Mouse (Mus musculus): ENCODE results near the gene Mrpl17. TPM values are rescaled to one million over a fixed set of nuclear protein-coding genes. Genes with fewer than 3 reads are reported as not detected.
"Not testable (repeated sequence)": the region's sequence is repeated elsewhere in the genome, so short reads cannot be mapped to it uniquely, and the experiment has no call there.

Mrpl17 gene
- total RNA-seq (2022), result 100 to 1,000 TPM; 123 to 132 (median 127) TPM

DNA sequence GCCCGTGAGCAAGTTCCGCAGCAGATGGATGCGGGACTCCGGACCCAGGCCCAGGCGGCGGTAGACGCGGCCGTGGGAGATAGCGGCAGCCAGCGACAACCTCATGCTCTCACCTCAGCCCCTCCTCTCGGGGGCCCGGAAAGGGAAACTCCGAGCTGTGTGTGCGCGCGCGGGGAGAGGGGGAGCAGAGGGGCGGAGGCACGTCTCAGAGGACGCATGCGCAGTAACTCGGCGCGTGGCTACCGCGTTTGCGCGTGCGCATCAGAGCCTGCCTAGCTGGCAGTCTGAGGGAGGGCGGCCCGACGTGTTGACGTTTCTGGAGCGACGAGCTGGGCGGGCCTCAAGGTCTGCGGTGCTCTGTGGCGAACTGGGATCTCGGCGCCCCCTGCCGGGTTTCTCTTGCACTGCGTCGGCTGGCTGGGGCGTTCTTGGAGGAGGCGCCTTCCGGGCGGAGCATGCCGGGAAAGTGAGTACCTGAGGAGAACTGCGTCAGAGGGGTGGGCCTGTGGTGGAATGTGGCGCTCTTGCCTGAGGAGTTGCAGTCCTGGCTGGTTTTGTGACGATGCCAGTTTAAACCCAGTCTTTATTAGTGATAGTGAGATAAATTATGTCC is at the start of gene Mrpl17:
Mrpl17 (minus strand) TSS at position 223 of the 613 bp plus-strand sequence.
- peak; percentile 100 for DNase-seq (ENCODE audit: low spot score)

DNA sequence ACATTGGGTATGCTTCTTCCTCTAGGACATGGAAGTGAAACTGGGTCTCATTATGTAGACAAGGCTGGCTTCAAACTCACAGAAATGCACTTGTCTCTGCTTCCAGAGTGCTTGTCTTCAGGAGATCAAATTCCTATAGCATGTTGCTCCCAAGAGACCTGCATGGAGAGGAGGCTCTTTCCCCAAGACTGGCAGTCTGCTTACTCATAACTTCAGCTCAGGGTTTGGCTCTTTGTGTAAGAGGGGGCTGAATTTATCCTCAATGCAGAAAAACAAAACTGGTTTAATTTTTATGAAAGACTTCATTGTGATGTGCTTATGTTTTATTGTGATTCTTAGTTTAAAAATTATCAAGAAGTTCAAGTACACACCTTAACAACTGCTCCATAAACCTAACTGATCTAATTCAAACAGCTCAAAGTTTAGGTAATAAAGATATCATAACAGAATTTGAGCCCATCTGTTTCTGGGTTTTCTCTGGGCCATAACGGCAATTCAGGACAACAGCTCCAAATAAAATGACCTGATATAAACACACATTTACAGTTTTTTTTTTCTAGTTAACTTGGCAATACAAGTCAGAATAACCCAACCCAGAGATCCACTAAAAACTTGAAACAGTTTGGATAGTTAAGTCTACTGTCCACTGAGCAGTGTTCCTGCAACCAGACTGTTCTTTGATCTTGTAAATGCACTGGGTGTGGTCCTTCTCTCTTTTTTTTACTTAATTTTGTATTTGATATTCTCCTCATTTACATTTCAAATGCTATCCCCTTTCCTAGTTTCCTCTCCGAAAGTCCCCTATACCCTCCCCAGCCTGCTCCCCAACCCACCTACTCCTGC is 45.0 kb upstream of the Mrpl17 start:
- not testable (repeated sequence) for DNase-seq (ENCODE audit: low spot score)

- DNase-seq (ENCODE audit: low spot score), result no peak
Observed at GRCm38 (mm10) chr7:105824281-105824680, 13.4 kb upstream of the Mrpl17 start.

DNA sequence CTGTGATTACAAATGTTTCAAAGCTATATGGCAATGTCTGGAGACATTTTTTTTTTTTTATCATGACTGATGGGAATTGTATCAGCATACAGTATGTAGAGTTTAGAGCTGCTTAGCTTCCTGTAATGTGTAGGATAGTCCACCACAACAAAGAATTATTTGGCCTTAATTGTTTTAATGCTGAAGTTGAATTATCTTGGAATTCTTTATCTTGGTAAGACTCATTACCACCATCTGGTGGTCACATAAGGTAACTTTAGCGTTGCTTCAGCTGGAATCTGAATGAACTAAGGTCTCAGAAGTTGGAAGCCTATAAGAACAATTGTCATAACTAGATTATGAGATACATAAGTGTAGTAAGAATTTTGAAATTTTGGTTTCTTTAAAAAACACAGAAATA is 7.6 kb upstream of the Mrpl17 start:
- DNase-seq (ENCODE audit: low spot score), result no peak

- DNase-seq (ENCODE audit: low spot score), result no peak
Observed at GRCm38 (mm10) chr7:105816736-105817135, 5.8 kb upstream of the Mrpl17 start.

- DNase-seq (ENCODE audit: low spot score), result no peak
Observed at GRCm38 (mm10) chr7:105813326-105813725, 2.4 kb upstream of the Mrpl17 start.

DNA sequence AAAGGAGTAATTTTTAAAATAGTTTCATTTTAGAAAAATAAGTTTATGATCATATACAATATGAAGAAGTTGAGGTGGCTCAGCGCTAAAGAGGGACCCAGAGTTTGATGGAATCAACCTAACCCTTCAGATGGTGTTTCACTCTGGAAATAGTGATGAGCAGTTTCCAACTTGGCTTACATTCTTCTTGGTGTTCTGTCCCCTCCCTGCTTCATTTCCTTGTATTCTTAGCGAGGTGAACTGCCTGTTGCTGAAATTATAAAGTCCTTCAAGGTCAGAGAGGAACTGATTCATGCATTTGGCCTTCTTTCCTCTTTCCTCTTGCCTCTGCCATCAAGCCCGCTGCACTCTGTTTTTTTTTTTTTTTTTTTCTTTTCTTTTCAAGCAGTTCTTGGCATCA is 1.7 kb upstream of the Mrpl17 start:
- DNase-seq (ENCODE audit: low spot score), result peak; percentile 73

- no peak for DNase-seq (ENCODE audit: low spot score)
Observed at GRCm38 (mm10) chr7:105811516-105811915, 617 bp upstream of the Mrpl17 start.

GRCm38 (mm10) chr7:105810280-105810876 is 521 bp downstream of the Mrpl17 start:
- DNase-seq (ENCODE audit: low spot score), result no peak

DNA sequence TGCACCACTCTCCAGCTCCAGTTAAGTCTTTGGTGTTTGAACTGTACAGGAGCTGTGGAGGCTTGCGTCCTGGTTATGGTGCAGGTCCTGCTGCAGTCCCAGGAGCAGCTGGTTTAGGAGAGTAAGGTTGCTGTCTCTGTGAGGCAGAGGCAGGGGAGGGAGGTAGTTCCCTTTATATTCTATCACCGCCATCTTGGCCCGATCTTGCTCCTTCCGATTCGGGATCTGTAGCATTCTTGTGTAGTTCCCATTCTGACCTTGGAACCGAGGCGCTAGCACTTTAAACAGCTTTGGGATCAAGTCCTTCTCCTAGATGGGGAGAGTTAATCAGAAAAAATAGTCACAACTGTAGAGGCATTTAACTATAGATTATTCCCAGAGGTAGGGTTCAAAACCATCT is 1.1 kb downstream of the Mrpl17 start:
- no peak for DNase-seq (ENCODE audit: low spot score)

DNA sequence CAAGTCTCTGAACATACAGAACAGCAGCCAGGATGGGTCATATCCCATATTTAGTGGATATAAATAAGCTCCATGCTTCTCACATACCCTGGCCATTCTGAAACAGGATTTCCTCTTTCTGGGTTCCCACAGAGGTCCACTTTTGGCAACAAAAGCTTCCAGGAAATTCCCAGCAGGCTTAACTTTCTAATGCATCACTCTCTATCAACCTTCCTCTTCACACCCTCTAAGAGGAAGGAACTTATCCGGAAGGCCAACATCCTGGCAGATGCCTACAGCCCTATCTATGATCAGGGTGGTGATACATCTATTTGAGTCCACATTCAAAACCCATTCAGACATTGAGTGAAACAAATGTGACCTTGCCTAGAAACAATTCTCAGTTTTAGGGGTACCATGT is 2.5 kb downstream of the Mrpl17 start:
- peak; percentile 67 for DNase-seq (ENCODE audit: low spot score)

DNA sequence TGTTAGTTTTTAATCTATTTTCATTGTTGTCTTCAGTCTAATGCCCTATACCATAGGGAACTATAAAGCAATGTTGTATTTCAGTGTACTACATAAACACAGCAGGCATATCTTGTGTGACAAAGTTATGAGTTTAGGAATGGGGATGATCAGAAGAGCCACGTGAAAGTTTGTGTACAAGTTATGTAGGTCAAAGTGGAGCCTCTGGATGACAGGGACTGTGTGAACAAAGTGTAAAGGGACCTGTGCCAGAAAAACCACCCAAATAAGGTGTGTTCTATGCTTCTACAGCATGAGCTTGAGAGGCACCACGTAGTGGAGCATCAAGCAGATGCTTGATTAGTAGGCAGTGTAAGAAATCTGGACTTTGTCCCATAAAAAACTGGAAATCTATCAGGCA is 4.2 kb downstream of the Mrpl17 start:
- DNase-seq (ENCODE audit: low spot score), result no peak

DNA sequence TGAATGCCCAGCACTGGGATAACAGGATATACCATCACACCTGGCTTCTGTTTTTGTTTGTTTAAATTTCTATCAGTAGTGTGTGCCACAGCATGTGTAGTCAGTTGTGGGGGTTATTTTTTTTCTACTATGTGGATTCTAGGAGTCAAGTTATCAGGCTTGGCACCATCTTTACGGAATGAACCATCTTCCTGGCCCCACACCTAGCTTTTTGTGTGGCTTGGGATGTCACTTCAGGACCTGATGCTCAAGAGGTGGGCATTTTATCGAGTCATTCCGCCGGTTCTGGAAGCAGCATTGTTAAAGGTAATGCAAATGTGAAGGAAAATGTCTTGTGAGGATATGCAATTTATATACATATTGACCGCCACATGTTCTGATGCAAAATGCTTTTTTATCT is 4.8 kb downstream of the Mrpl17 start:
- no peak for DNase-seq (ENCODE audit: low spot score)

DNA sequence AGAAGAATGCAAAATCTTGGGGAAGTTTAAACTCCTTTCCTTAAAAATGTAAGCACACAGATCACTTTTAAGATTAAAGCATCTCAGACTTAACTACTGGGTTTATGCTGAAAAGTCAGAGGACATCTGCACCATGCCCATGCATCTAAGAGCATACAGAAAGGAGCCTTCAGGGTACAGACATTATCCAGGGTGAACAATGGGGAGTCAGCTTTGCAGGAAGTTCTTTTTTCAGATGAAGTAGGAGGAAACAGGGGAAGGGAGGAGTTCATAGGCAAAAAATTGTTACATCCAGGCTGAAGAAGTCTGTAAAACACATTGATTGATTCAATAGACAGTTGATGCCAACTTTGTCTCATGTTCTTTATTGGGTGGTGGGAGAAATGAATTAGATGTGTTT is 7.5 kb downstream of the Mrpl17 start:
- peak; percentile 54 for DNase-seq (ENCODE audit: low spot score)

DNA sequence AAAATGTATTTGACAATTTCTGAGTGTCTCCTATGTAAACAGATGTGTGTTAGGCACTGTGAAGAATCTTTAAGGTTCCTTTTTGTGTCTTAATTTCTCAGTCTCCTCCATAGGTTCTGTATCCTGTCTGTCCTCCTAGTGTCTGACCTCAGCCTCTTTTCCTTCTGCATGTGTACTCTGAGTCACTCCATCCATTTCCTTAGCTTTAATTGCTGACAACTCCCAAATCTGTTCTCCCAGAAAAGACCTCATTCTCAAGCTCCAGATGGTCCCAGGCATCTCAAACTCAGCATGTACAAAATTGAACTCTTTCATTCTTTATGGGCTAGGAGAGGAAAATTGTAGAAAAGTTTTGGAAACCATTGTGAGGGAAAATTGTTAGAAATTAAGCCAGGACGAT is 8.1 kb downstream of the Mrpl17 start:
- no peak for DNase-seq (ENCODE audit: low spot score)

DNA sequence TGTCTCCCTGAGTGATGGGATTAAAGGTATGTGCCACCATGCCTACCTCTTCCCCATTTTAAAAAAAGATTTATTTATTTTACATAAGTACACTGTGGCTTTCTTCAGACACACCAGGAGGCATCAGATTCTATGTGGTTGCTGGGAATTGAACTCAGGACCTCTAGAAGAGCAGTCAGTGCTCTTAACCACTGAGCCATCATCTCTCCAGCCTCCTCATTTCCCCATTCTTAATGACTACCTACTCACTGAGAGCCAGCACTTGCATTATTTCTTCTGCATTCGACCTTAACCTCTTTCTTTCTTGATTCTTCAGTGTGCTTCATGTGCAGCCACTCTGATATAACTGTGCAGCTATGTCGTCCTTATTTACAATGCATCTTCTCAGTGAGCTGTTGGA is 8.6 kb downstream of the Mrpl17 start:
- no peak for DNase-seq (ENCODE audit: low spot score)

DNA sequence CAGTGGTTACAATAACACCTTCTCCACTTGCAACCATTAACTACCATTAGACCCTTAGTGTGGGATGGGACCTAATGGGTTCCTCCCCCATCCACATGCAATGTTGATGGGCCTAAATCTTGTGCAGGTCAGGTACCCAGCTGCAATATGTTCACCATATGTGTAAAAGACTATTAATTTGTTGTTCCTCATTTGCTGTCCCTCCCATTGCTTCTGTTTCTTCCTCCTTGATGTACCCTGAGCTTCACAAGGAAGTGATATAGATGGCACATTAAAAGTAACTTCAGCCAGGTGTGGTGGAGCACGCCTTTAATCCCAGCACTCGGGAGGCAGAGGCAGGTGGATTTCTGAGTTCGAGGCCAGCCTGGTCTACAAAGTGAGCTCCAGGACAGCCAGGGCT is 13.9 kb downstream of the Mrpl17 start:
- no peak for DNase-seq (ENCODE audit: low spot score)

DNA sequence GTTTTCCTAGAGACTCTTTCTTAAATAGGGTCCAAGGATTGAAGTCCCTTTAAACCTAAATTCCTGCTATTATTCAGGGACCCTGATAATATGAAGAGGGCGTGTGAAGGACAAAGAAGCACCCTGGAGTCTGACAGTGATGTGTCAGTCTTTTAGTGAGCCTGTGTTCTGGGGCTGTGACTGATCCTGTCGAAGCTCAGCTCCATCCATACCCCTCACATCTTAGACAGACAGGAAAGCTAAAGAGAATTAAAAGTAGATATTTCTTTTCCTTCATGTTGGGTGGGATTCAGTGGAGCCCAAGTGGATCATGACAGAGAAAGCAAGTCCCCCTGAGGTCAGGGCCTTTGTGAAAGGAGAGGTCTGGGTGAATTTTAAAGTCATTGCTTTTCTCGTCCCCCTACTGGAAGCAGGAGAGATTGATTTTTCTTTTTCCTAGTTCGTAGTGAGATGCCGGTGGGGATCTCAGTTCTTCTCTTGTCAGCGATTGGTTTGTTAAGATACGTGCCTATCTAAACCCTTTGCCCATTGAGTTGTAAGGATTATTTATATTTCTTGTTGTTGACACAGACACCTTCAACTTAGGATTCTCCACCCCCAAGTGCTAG is 15.0 kb downstream of the Mrpl17 start:
- DNase-seq (ENCODE audit: low spot score), result no peak

GRCm38 (mm10) chr7:105793701-105794100 is 17.2 kb downstream of the Mrpl17 start:
- peak; percentile 66 for DNase-seq (ENCODE audit: low spot score)

DNA sequence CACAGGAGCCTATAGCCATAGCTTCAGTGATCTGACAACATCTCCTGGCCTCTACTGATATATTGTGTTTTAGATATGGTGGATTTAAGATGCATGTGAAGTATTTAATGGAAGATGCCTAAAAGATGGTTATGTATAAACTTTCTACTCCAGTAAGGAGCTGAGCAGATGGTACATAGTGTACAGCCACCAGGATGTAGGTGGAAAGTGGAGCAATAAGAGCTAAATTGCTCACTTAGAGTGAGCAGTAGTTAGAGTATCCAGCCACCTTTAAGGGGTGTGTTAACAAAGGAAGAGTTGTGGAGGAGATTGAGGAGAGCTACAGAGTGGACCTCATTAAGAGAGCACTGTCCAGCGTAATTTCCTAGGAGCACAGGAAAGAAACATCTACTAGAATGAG is 19.8 kb downstream of the Mrpl17 start:
- DNase-seq (ENCODE audit: low spot score), result no peak

- no peak for DNase-seq (ENCODE audit: low spot score)
Observed at GRCm38 (mm10) chr7:105787285-105788140, 23.4 kb downstream of the Mrpl17 start, which contains the start of gene Dchs1. Gene Dchs1 (minus strand): TSS chr7:105787654.

Measured in heart, adult 8-10 months (tissue).